Mouse (Mus musculus) lung, adult 2 months (tissue): Measurements from ENCODE around the gene Cadps.

Experiments used
- CTCF ChIP-seq: fragments of 200-500 bp; IDR thresholded peaks from 2 replicates; pipeline ENCODE4 v1.5.1; 2011; ENCODE audit warnings: mild to moderate bottlenecking, low read length, control low read depth; ENCODE audit not compliant: insufficient read depth
- POLR2A ChIP-seq: fragments of 200-500 bp; IDR thresholded peaks from 2 replicates; pipeline ENCODE4 v1.6.1; 2011; ENCODE audit warnings: low read depth, mild to moderate bottlenecking, control low read depth, low read length, borderline replicate concordance; ENCODE audit errors: extremely low read depth

DNA sequence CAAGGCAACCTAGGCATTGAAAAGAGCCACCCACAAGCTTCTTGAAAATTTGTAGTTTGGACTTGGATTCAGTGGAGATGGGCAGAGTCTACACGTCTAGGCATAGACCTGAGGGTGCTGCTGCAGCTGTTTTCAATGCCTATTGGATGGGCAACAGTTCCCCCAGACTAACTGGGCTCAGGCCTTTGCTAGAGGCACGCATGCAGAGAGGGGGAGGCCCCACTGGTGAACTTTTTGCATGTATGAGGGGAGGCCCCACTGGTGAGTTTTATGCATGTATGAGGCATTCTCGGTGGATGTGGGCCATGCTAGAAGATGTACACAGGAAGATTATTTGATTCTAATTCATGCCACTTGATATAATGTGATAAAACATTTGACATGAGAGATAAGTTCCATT is 413.1 kb downstream of the Cadps start:
- TF ChIP-seq POLR2A (no peak), CTCF (no peak)
